Mouse (Mus musculus) embryonic facial prominence, embryonic 11.5 days (tissue): ENCODE data around the gene Zfp385c. TPM values are rescaled to one million over a fixed set of nuclear protein-coding genes. Genes with fewer than 3 reads are reported as not detected.
A peak's percentile ranks its signal among the peaks of the same experiment; 100 is the strongest.

Source experiments
- ATAC-seq: fragments of 200-750 bp; cut with Nextera tagmentation; replicated peaks from 2 replicates; pipeline ENCODE4 v1.8.0; 2017; ENCODE audit warnings: low read depth; ENCODE audit not compliant: insufficient number of reproducible peaks, low FRiP score, low TSS enrichment
- DNase-seq: peaks from one replicate; pipeline ENCODE4 v3.0.0-alpha.2; 2015; ENCODE audit warnings: low spot score
- H3K27ac ChIP-seq: fragments of 300-500 bp; sonication (generic); replicated peaks from 2 replicates; pipeline ENCODE4 v1.5.1; 2014; ENCODE audit warnings: mild to moderate bottlenecking, low read depth, low read length, control low read depth
- H3K27me3 ChIP-seq: fragments of 300-500 bp; sonication (generic); 2 replicates; pipeline ENCODE4 v1.6.1; 2014; ENCODE audit warnings: mild to moderate bottlenecking, low read length, moderate library complexity, mixed read lengths; ENCODE audit not compliant: control insufficient read depth, insufficient read depth
- H3K36me3 ChIP-seq: fragments of 300-500 bp; sonication (generic); replicated peaks from 2 replicates; pipeline ENCODE4 v1.6.1; 2014; ENCODE audit warnings: low read depth, mild to moderate bottlenecking, low read length, moderate library complexity, mixed read lengths; ENCODE audit not compliant: control insufficient read depth, insufficient read depth
- H3K4me1 ChIP-seq: fragments of 300-500 bp; sonication (generic); 2 replicates; pipeline ENCODE4 v1.6.1; 2014; ENCODE audit warnings: low read length, mixed read lengths; ENCODE audit not compliant: control insufficient read depth, insufficient read depth
- H3K4me2 ChIP-seq: fragments of 300-500 bp; sonication (generic); 2 replicates; pipeline ENCODE4 v1.6.1; 2014; ENCODE audit warnings: low read depth, mild to moderate bottlenecking, control low read depth, low read length, moderate library complexity
- H3K4me3 ChIP-seq: fragments of 300-500 bp; sonication (generic); 2 replicates; pipeline ENCODE4 v1.5.1; 2014; ENCODE audit warnings: low read depth, low read length, control low read depth
- H3K9ac ChIP-seq: fragments of 300-500 bp; sonication (generic); replicated peaks from 2 replicates; pipeline ENCODE4 v1.6.1; 2014; ENCODE audit warnings: mild to moderate bottlenecking, control low read depth, low read length
- H3K9me3 ChIP-seq: fragments of 300-500 bp; sonication (generic); replicated peaks from 2 replicates; pipeline ENCODE4 v1.6.1; 2016; ENCODE audit warnings: mild to moderate bottlenecking, low read length, inconsistent platforms, mixed read lengths; ENCODE audit not compliant: control insufficient read depth
- WGBS: fragments of 180-500 bp; shearing (Covaris S2); extraction: QIAGEN DNeasy Blood & Tissue Kit; methylation state at CpG from one replicate; pipeline ENCODE4 v1.1.7; 2014; 5-methylcytosine and 5-hydroxymethylcytosine counted together
- polyA plus RNA-seq: library from polyadenylated mRNA; unstranded; fragments of >200 nt; fragmentation: Nextera tagmentation; extraction: Ambion mirVana; gene quantifications from 2 replicates; pipeline ENCODE4 v1.2.1, GENCODE M21; 2014

The Zfp385c gene
- polyA plus RNA-seq, 1 experiment from 2014 or later = 1.2 TPM

GRCm38 (mm10) chr11:100735134-100735865 is 43.0 kb upstream of the Zfp385c start:
- H3K9ac ChIP-seq = no peak overlapping the region
- no peaks in the 10 kb centered on the region for H3K27me3 ChIP-seq
- no peaks in the 10 kb centered on the region for H3K9me3 ChIP-seq
- no peaks in the 10 kb centered on the region for H3K36me3 ChIP-seq
- WGBS = 88% methylated on average over 9 of the region's 9 CpGs
- no peak overlapping the region for H3K4me2 ChIP-seq
- no peak for ATAC-seq
- H3K4me3 ChIP-seq = no peak overlapping the region
- no peaks in the 10 kb centered on the region for H3K4me1 ChIP-seq
- H3K27ac ChIP-seq = no peak overlapping the region
- DNase-seq = no peak

GRCm38 (mm10) chr11:100730477-100731205 is 38.4 kb upstream of the Zfp385c start:
- no peaks in the 10 kb centered on the region for H3K27me3 ChIP-seq
- no peaks in the 10 kb centered on the region for H3K9me3 ChIP-seq
- H3K4me3 ChIP-seq = no peak overlapping the region
- ATAC-seq = no peak
- no peaks in the 10 kb centered on the region for H3K36me3 ChIP-seq
- no peaks in the 10 kb centered on the region for H3K4me1 ChIP-seq
- no peak overlapping the region for H3K27ac ChIP-seq
- no peak for DNase-seq
- H3K9ac ChIP-seq = no peak overlapping the region
- no peak overlapping the region for H3K4me2 ChIP-seq
- WGBS = 88% methylated on average over 6 of the region's 6 CpGs

GRCm38 (mm10) chr11:100729976-100730375 is 37.7 kb upstream of the Zfp385c start:
- ATAC-seq (no peak), DNase-seq (no peak)
- Histone ChIP-seq H3K9me3 (no peaks in the 10 kb centered on the region), H3K4me2 (no peak overlapping the region), H3K27me3 (no peaks in the 10 kb centered on the region), H3K9ac (no peak overlapping the region), H3K4me1 (no peaks in the 10 kb centered on the region), H3K27ac (no peak overlapping the region), H3K4me3 (no peak overlapping the region), H3K36me3 (no peaks in the 10 kb centered on the region)
- WGBS = 94% methylated on average over 4 of the region's 4 CpGs

GRCm38 (mm10) chr11:100728601-100729000 is 36.3 kb upstream of the Zfp385c start:
- no peak overlapping the region for H3K9ac ChIP-seq
- no peak overlapping the region for H3K27ac ChIP-seq
- H3K4me1 ChIP-seq = no peaks in the 10 kb centered on the region
- no peaks in the 10 kb centered on the region for H3K36me3 ChIP-seq
- no peak overlapping the region for H3K4me3 ChIP-seq
- no peaks in the 10 kb centered on the region for H3K27me3 ChIP-seq
- no peaks in the 10 kb centered on the region for H3K9me3 ChIP-seq
- 87% methylated on average over 6 of the region's 6 CpGs for WGBS
- no peak overlapping the region for H3K4me2 ChIP-seq
- ATAC-seq (no peak), DNase-seq (no peak)

GRCm38 (mm10) chr11:100727201-100727600 is 34.9 kb upstream of the Zfp385c start:
- H3K27me3 ChIP-seq = no peaks in the 10 kb centered on the region
- ATAC-seq (no peak), DNase-seq (no peak)
- no peak overlapping the region for H3K4me3 ChIP-seq
- 89% methylated on average over 3 of the region's 3 CpGs for WGBS
- no peaks in the 10 kb centered on the region for H3K4me1 ChIP-seq
- no peak overlapping the region for H3K4me2 ChIP-seq
- no peak overlapping the region for H3K27ac ChIP-seq
- H3K9ac ChIP-seq = no peak overlapping the region
- H3K36me3 ChIP-seq = no peaks in the 10 kb centered on the region
- no peaks in the 10 kb centered on the region for H3K9me3 ChIP-seq

- no peaks in the 10 kb centered on the region for H3K36me3 ChIP-seq
- peak overlapping the region; percentile 22; the same call in 1 of the 2 replicates for H3K27ac ChIP-seq
- H3K4me3 ChIP-seq = no peak overlapping the region
- DNase-seq = peak; percentile 33
- no peak for ATAC-seq
- H3K4me1 ChIP-seq = no peaks in the 10 kb centered on the region
- no peaks in the 10 kb centered on the region for H3K9me3 ChIP-seq
- no peak overlapping the region for H3K9ac ChIP-seq
- H3K4me2 ChIP-seq = no peak overlapping the region
- no peaks in the 10 kb centered on the region for H3K27me3 ChIP-seq
- WGBS = 17% methylated on average over 5 of the region's 5 CpGs
These were observed 32.8 kb upstream of the Zfp385c start for GRCm38 (mm10) chr11:100724919-100725512.

- H3K4me3 ChIP-seq = no peak overlapping the region
- no peak overlapping the region for H3K4me2 ChIP-seq
- no peaks in the 10 kb centered on the region for H3K4me1 ChIP-seq
- WGBS = 53% methylated on average over 2 of the region's 2 CpGs
- no peak overlapping the region for H3K27ac ChIP-seq
- DNase-seq (no peak), ATAC-seq (no peak)
- H3K9ac ChIP-seq = no peak overlapping the region
- no peaks in the 10 kb centered on the region for H3K27me3 ChIP-seq
- H3K36me3 ChIP-seq = peaks cover 3% of the 10 kb centered on the region
- no peaks in the 10 kb centered on the region for H3K9me3 ChIP-seq
These were observed 30.3 kb upstream of the Zfp385c start for GRCm38 (mm10) chr11:100722493-100723028.
